Mouse (Mus musculus): ENCODE data around the gene Tbc1d30. TPM values are rescaled to one million over a fixed set of nuclear protein-coding genes. Genes with fewer than 3 reads are reported as not detected.

Gene Tbc1d30
- polyA plus RNA-seq, 1 experiment: 1.3 TPM

- Histone ChIP-seq H3K4me1 (ENCODE audit: control insufficient read depth, insufficient read depth, low read length) (no peaks in the 10 kb centered on the region; the same call in 1 of the 2 replicates), H3K36me3 (ENCODE audit: control insufficient read depth, insufficient read depth, low read length) (no peaks in the 10 kb centered on the region), H3K4me3 (ENCODE audit: control insufficient read depth, low read depth, low read length) (no peak overlapping the region), H3K27me3 (ENCODE audit: control insufficient read depth, insufficient read depth, low read length) (no peaks in the 10 kb centered on the region), H3K27ac (ENCODE audit: control insufficient read depth, insufficient read depth, low read depth, low read length) (no peak overlapping the region)
- TF ChIP-seq POLR2A (IDR thresholded peaks at IDR 0.05; ENCODE audit: control insufficient read depth, low read depth, low read length): no peak
- no peak for TF ChIP-seq CTCF (IDR thresholded peaks at IDR 0.05; ENCODE audit: control insufficient read depth, insufficient read depth, insufficient replicate concordance, low read depth, low read length)
Measured at GRCm38 (mm10) chr10:121225636-121226035, 125.4 kb downstream of the Tbc1d30 start.

GRCm38 (mm10) chr10:121222881-121223280 is 128.2 kb downstream of the Tbc1d30 start:
- Histone ChIP-seq H3K27ac (ENCODE audit: control insufficient read depth, insufficient read depth, low read depth, low read length) (no peak overlapping the region), H3K4me3 (ENCODE audit: control insufficient read depth, low read depth, low read length) (no peak overlapping the region), H3K27me3 (ENCODE audit: control insufficient read depth, insufficient read depth, low read length) (no peaks in the 10 kb centered on the region), H3K4me1 (ENCODE audit: control insufficient read depth, insufficient read depth, low read length) (no peaks in the 10 kb centered on the region; the same call in 1 of the 2 replicates), H3K36me3 (ENCODE audit: control insufficient read depth, insufficient read depth, low read length) (no peaks in the 10 kb centered on the region)
- TF ChIP-seq POLR2A (IDR thresholded peaks at IDR 0.05; ENCODE audit: control insufficient read depth, low read depth, low read length): no peak
- TF ChIP-seq CTCF (IDR thresholded peaks at IDR 0.05; ENCODE audit: control insufficient read depth, insufficient read depth, insufficient replicate concordance, low read depth, low read length): no peak

- Histone ChIP-seq H3K4me3 (ENCODE audit: control insufficient read depth, low read depth, low read length) (no peak overlapping the region), H3K27ac (ENCODE audit: control insufficient read depth, insufficient read depth, low read depth, low read length) (no peak overlapping the region), H3K4me1 (ENCODE audit: control insufficient read depth, insufficient read depth, low read length) (no peaks in the 10 kb centered on the region), H3K36me3 (ENCODE audit: control insufficient read depth, insufficient read depth, low read length) (no peaks in the 10 kb centered on the region), H3K27me3 (ENCODE audit: control insufficient read depth, insufficient read depth, low read length) (no peaks in the 10 kb centered on the region)
- TF ChIP-seq CTCF (IDR thresholded peaks at IDR 0.05; ENCODE audit: control insufficient read depth, insufficient read depth, insufficient replicate concordance, low read depth, low read length) (no peak), POLR2A (IDR thresholded peaks at IDR 0.05; ENCODE audit: control insufficient read depth, low read depth, low read length) (no peak)
Measured at GRCm38 (mm10) chr10:121218616-121219015, 132.5 kb downstream of the Tbc1d30 start.

DNA sequence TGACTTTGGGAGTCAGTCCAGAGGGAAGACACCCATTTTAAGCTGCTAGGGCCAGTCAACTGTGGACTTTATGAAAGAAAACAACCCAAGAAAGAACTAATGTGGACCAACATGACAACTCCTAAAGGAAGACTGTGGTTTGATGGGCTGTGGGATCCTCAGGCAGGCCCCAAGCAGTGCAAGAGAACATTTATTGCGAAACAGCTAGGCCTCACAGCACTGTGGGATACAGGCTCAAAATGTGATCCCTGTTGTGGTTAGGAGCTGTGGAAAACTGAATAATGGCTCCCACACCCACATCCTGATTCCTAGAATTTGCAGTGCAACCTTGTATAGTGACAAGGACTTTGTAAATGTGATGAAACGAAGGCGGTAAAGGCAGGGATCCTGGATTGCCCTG is 134.3 kb downstream of the Tbc1d30 start:
- Histone ChIP-seq H3K27me3 (ENCODE audit: control insufficient read depth, insufficient read depth, low read length) (no peaks in the 10 kb centered on the region), H3K4me3 (ENCODE audit: control insufficient read depth, low read depth, low read length) (no peak overlapping the region), H3K36me3 (ENCODE audit: control insufficient read depth, insufficient read depth, low read length) (no peaks in the 10 kb centered on the region), H3K27ac (ENCODE audit: control insufficient read depth, insufficient read depth, low read depth, low read length) (no peak overlapping the region), H3K4me1 (ENCODE audit: control insufficient read depth, insufficient read depth, low read length) (no peaks in the 10 kb centered on the region)
- TF ChIP-seq CTCF (IDR thresholded peaks at IDR 0.05; ENCODE audit: control insufficient read depth, insufficient read depth, insufficient replicate concordance, low read depth, low read length) (no peak), POLR2A (IDR thresholded peaks at IDR 0.05; ENCODE audit: control insufficient read depth, low read depth, low read length) (no peak)

Other genes starting within 250 kb of the Tbc1d30 start
- 14.5 and 14.7 TPM in 2 replicates for gene Gns, start 13.8 kb upstream of the Tbc1d30 start, polyA plus RNA-seq (2012; rRNA removed)
- 2.0 and 2.1 TPM in 2 replicates for gene Rassf3, start 125.1 kb upstream of the Tbc1d30 start, polyA plus RNA-seq (2012; rRNA removed)
- 6.0 and 7.0 TPM in 2 replicates for gene Tbk1, start 235.5 kb upstream of the Tbc1d30 start, polyA plus RNA-seq (2012; rRNA removed)